Mouse (Mus musculus) brain, embryonic 14.5 days (tissue): Measurements from ENCODE around the gene Glis3.

ENCODE experiments used
- CTCF ChIP-seq: fragments of 200-500 bp; IDR thresholded peaks from 2 replicates; pipeline ENCODE4 v1.5.1; 2012; ENCODE audit warnings: inconsistent platforms, mild to moderate bottlenecking, moderate library complexity, borderline replicate concordance; ENCODE audit not compliant: insufficient read depth, insufficient read length; ENCODE audit errors: extremely low read depth
- POLR2A ChIP-seq: fragments of 200-500 bp; IDR thresholded peaks from 2 replicates; pipeline ENCODE4 v1.6.1; 2012; ENCODE audit warnings: mild to moderate bottlenecking, inconsistent platforms, borderline replicate concordance; ENCODE audit not compliant: poor library complexity, insufficient read depth, insufficient read length, severe bottlenecking; ENCODE audit errors: extremely low read depth

DNA sequence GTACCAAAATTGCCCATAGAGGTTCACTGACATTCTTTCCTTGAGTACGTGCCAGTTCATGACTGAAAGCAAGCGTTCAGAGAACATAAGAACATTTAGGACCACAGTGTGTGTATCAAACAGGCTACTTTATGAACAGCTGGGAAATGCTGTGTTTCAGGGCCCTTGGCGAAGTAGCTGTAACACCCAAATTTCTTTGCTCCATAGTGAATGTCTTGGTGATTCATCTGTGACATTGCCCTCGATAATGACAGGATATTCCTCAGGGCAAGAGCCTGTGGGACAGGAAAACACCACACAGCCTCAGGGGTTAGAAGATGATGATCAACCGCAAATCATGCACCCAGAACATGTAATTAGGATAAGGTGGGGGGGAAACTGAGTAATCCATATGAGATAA lies 161.6 kb downstream of the Glis3 start:
- TF ChIP-seq POLR2A (no peak), CTCF (no peak)
